Mouse (Mus musculus) embryo, embryonic 9.5 days (tissue): ENCODE results near the gene Ltbp1.

Source experiments
- DNase-seq: peaks from one replicate; pipeline ENCODE4 v3.0.0-alpha.2; 2017; ENCODE audit errors: extremely low spot score

The Ltbp1 gene

GRCm38 (mm10) chr17:75066340-75066739, 61.0 kb downstream of the Ltbp1 start:
- no peak for DNase-seq

GRCm38 (mm10) chr17:75067314-75067713, 61.9 kb downstream of the Ltbp1 start:
- DNase-seq = peak; percentile 54

GRCm38 (mm10) chr17:75069232-75069631, 63.9 kb downstream of the Ltbp1 start:
- no peak for DNase-seq

DNA sequence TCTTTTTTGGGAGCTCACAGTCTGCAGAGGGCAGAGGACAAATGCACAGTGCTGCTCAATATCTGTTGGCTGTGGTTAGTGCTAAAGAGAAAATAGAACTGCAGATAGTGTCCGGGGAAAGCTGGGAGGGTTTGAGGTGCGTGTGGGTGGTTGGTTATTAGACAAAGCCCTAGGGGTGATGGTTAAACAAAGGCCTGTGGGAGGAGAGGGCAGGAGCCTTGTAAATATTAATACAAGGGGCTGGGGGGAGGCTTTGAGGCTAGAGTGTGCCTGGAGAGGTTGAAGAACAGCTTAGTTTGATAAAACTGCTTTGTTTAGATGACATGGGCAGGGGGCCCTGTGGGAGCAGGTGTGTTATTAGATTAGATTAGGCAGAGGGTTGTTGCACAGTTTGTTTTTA, 65.8 kb downstream of the Ltbp1 start:
- no peak for DNase-seq

- DNase-seq = no peak
Observed at GRCm38 (mm10) chr17:75071749-75072148, 66.4 kb downstream of the Ltbp1 start.

DNA sequence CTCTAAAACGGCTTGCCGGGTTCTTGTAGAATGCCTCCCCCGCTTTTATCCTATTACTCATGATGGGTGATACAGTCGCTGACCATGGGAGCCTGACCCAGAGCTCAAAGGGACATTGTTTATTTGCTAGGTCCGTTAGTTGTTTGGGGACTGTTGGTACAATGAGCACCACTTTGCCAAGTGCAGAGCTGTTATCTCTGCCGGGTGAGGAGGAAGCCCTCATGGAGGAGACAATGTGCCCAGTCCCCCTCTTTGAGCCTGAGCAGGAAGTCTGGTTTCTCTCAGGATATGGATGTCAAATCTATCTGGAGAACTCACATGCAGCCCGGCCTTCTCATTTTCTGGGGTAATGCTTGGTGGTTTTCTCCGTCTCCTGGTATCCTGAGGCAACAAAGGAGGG, 68.5 kb downstream of the Ltbp1 start:
- DNase-seq = no peak

GRCm38 (mm10) chr17:75074978-75075699, 69.8 kb downstream of the Ltbp1 start:
- DNase-seq = peak; percentile 38

GRCm38 (mm10) chr17:75081401-75081800, 76.0 kb downstream of the Ltbp1 start:
- no peak for DNase-seq

DNA sequence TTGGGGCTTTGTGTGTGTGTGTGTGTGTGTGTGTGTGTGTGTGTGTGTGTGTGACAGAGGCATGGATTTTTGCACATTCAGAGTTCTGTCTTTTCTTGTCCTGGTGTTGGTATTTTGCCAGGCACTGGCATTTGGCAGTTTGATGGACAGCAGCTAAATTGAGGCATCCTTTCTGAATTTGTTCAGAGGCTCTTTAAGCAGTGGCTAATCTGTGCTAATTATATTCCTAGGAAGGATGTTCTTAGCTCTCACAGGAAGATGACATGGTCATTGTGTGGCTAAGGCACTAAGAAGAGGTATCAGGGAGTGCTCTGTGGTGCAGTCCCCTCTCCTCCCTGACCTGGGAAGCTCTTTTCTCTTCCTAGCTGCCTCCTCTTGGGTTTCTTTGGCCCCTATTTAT, 77.1 kb downstream of the Ltbp1 start:
- no peak for DNase-seq

- peak; percentile 50 for DNase-seq
Observed at GRCm38 (mm10) chr17:75087296-75087941, 82.1 kb downstream of the Ltbp1 start.

- DNase-seq = no peak
Observed at GRCm38 (mm10) chr17:75088232-75088631, 82.9 kb downstream of the Ltbp1 start.

GRCm38 (mm10) chr17:75088727-75089126, 83.4 kb downstream of the Ltbp1 start:
- DNase-seq = no peak

- DNase-seq = no peak
Observed at GRCm38 (mm10) chr17:75090556-75090955, 85.2 kb downstream of the Ltbp1 start.

DNA sequence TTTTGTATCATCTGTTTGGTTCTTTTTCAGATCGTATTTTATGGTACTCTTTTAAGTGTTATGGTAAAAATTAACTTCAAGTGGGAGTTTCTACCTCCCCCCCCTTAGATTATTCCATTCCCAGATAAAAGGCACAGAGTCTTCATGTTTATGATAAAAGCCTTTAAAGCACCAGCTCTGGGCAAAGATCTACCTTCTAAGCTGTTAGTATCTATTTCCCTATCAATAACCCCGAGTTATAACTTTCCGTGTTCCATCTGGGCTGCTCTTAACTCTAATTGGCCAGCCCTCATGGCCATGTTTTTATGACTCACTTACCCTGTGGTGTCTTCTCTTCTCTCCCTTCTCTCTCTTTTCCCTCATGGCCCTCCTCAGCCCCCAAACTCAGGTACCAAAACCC, 88.2 kb downstream of the Ltbp1 start:
- DNase-seq = no peak

GRCm38 (mm10) chr17:75094591-75094990, 89.2 kb downstream of the Ltbp1 start:
- no peak for DNase-seq

GRCm38 (mm10) chr17:75096727-75097126, 91.4 kb downstream of the Ltbp1 start:
- DNase-seq = no peak

- no peak for DNase-seq
Observed at GRCm38 (mm10) chr17:75097367-75097766, 92.0 kb downstream of the Ltbp1 start.

GRCm38 (mm10) chr17:75101215-75101614, 95.8 kb downstream of the Ltbp1 start:
- DNase-seq = no peak

DNA sequence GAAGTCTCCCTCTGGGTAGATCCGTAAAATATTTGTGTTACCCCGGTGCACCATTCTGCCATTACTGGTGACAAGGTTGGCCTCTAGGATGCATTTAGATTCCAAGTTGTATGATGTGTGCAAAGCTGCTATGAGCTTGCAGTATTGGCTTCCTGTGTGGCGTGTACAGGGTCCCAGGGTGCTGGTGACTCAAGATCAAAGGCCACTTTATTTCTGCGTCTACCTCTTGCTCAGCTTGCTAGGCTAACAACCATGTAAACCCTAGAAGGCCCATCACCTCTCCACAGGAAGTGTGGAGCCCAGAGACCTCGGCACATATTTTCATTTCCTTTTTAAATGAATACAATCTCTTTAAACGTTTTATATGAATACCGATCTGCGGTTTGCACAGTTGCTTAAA, 96.6 kb downstream of the Ltbp1 start:
- DNase-seq = no peak

DNA sequence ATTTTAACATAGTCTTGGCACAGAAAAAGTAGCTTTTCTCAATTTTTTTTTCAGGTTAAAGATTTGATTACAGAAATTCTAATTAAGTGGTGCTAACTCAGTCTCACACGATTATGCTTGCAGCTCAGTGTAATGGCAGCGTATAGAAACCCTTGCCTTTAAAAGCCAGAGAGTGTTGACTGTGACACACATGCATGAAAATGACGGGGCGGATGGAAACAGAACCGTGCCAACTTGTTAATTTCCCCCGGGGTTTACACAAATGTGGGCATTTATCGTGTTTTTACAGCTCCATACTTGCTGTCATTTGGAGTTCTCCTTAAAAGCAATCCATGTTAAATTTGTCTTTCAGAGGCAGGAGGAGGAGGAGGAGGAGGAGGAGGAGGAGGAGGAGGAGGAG, 102.0 kb downstream of the Ltbp1 start:
- no peak for DNase-seq

- no peak for DNase-seq
Observed at GRCm38 (mm10) chr17:75107879-75108278, 102.5 kb downstream of the Ltbp1 start.

DNA sequence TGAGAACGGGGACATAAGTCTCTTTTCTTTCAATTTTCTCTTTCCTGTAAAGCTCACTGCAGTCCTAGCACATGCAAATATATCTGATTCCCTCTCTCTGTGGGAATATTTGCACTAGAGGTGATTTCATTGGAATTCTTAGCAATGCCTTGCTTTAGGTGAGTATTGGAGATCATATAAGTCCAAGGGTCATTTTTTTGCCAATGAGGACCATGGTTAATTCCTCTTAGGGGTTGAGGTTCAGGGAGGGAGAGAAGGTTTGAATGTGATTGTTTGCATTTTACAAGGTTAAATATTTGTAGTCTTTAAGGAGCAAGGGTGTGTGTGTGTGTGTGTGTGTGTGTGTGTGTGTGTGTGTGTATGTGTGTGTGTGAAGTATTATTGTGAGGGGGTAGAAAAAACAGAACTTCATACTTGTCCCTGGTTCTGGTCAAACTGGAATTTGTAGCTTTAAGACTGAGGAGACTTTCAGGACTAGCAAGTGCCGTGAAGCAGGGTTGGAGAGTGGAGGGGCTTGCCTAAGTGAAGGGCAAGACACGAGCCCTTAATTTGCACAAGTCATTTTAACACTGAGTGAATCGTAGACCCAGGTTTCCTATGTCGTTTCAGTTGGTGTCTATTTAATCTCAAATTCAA, 103.8 kb downstream of the Ltbp1 start:
- no peak for DNase-seq
